Mouse (Mus musculus) kidney, embryonic 15.5 days (tissue): ENCODE results near the gene Tvp23a. TPM values are rescaled to one million over a fixed set of nuclear protein-coding genes. Genes with fewer than 3 reads are reported as not detected.

Source experiments
- ATAC-seq: fragments of 200-750 bp; cut with Nextera tagmentation; replicated peaks from 2 replicates; pipeline ENCODE4 v1.8.0; 2017; ENCODE audit warnings: moderate TSS enrichment; ENCODE audit not compliant: low FRiP score
- H3K27ac ChIP-seq: fragments of 300-500 bp; sonication (generic); 2 replicates; pipeline ENCODE4 v1.5.1; 2015; ENCODE audit warnings: mild to moderate bottlenecking, inconsistent platforms
- H3K27me3 ChIP-seq: fragments of 300-500 bp; sonication (generic); 2 replicates; pipeline ENCODE4 v1.6.1; 2015; ENCODE audit warnings: inconsistent platforms
- H3K36me3 ChIP-seq: fragments of 300-500 bp; sonication (generic); 2 replicates; pipeline ENCODE4 v1.6.1; 2015; ENCODE audit warnings: inconsistent platforms
- H3K4me1 ChIP-seq: fragments of 300-500 bp; sonication (generic); 2 replicates; pipeline ENCODE4 v1.6.1; 2015; ENCODE audit warnings: inconsistent platforms
- H3K4me2 ChIP-seq: fragments of 300-500 bp; sonication (generic); 2 replicates; pipeline ENCODE4 v1.6.1; 2015; ENCODE audit warnings: moderate library complexity, mild to moderate bottlenecking, inconsistent platforms
- H3K4me3 ChIP-seq: fragments of 300-500 bp; sonication (generic); replicated peaks from 2 replicates; pipeline ENCODE4 v1.5.1; 2015; ENCODE audit warnings: mild to moderate bottlenecking, inconsistent platforms
- H3K9ac ChIP-seq: fragments of 300-500 bp; sonication (generic); 2 replicates; pipeline ENCODE4 v1.6.1; 2015; ENCODE audit warnings: mild to moderate bottlenecking, inconsistent platforms
- H3K9me3 ChIP-seq: fragments of 300-500 bp; sonication (generic); replicated peaks from 2 replicates; pipeline ENCODE4 v1.6.1; 2016; ENCODE audit warnings: inconsistent platforms
- WGBS: fragments of 180-500 bp; shearing (Covaris S2); methylation state at CpG from one replicate; pipeline ENCODE4 v1.1.7; 2015; ENCODE audit warnings: mixed read lengths; 5-methylcytosine and 5-hydroxymethylcytosine counted together
- polyA plus RNA-seq: library from polyadenylated mRNA; unstranded; fragments of >200 nt; fragmentation: Nextera tagmentation; extraction: Ambion mirVana; gene quantifications from 2 replicates; pipeline ENCODE4 v1.2.1, GENCODE M21; 2015

Gene Tvp23a
- polyA plus RNA-seq, 1 experiment from 2014 or later = 15.8 TPM

DNA sequence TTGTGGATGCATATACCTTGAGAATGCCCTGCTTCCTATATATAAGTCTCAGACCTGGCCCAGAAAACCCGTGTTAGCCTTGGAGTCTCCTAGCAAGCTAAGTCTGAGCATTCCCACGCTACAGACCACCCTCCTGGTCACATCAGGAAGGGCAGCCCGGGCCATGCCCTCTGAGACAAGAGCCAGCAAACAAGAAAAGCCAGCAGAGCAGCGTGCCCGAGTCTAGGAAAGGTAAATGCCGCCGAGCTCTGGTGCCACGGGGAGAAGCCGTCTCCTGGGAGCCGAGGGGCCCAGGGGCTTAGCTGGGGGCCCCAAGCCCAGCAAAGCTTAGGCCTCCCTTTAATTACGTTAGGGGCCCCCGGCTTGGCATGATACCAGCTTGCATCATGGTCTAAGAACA is 61.9 kb downstream of the Tvp23a start:
- H3K36me3 ChIP-seq = no peaks in the 10 kb centered on the region
- peaks cover 6% of the 10 kb centered on the region for H3K4me1 ChIP-seq
- H3K4me3 ChIP-seq = no peak overlapping the region
- 0 out of 2 replicates have a peak, but pooled peaks cover 2% of the 10 kb centered on the region for H3K27me3 ChIP-seq
- no peak overlapping the region for H3K4me2 ChIP-seq
- WGBS = 89% methylated on average over 12 of the region's 12 CpGs
- no peak overlapping the region for H3K27ac ChIP-seq
- H3K9ac ChIP-seq = no peak overlapping the region
- ATAC-seq = no peak
- no peaks in the 10 kb centered on the region for H3K9me3 ChIP-seq

GRCm38 (mm10) chr16:10384544-10384943 is 62.6 kb downstream of the Tvp23a start:
- Histone ChIP-seq H3K27ac (no peak overlapping the region), H3K4me2 (peak overlapping the region; percentile 45), H3K4me3 (no peak overlapping the region), H3K36me3 (no peaks in the 10 kb centered on the region), H3K4me1 (peaks cover 6% of the 10 kb centered on the region), H3K27me3 (0 out of 2 replicates have a peak, but pooled peaks cover 3% of the 10 kb centered on the region), H3K9me3 (no peaks in the 10 kb centered on the region), H3K9ac (no peak overlapping the region)
- 66% methylated on average over 3 of the region's 3 CpGs for WGBS
- ATAC-seq = no peak

GRCm38 (mm10) chr16:10384060-10384497 is 63.1 kb downstream of the Tvp23a start:
- Histone ChIP-seq H3K4me3 (peak overlapping the region; percentile 24), H3K36me3 (no peaks in the 10 kb centered on the region), H3K9ac (no peak overlapping the region), H3K9me3 (no peaks in the 10 kb centered on the region), H3K4me2 (peak overlapping the region; percentile 45), H3K4me1 (peaks cover 6% of the 10 kb centered on the region), H3K27me3 (0 out of 2 replicates have a peak, but pooled peaks cover 3% of the 10 kb centered on the region), H3K27ac (0 out of 2 replicates have a peak overlapping the region, but pooled peaks have one; percentile 4)
- peak; percentile 86 for ATAC-seq
- 26% methylated on average over 8 of the region's 8 CpGs for WGBS

DNA sequence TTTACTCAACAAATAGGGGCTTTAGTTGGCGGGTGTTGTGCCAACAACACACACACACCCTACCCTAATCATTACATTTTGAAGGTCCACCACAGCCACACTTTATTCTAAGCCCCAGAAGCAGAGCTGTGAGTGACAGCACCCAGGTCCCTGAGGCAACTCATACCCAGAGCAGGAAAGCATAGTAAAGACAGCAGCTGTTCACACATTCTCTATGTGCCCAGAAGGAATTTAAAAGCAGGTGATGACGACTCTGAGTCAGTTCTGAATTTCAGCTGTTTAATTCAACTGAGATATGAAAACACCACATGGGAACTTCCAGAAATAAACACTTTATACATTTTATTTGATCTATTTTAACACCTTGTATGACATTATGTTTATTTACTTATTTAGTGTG is 67.6 kb downstream of the Tvp23a start:
- no peak overlapping the region for H3K4me3 ChIP-seq
- H3K27me3 ChIP-seq = 0 out of 2 replicates have a peak, but pooled peaks cover 3% of the 10 kb centered on the region
- H3K9me3 ChIP-seq = no peaks in the 10 kb centered on the region
- no peak overlapping the region for H3K4me2 ChIP-seq
- WGBS = 72% methylated on average over 2 of the region's 2 CpGs
- H3K9ac ChIP-seq = no peak overlapping the region
- H3K36me3 ChIP-seq = no peaks in the 10 kb centered on the region
- H3K27ac ChIP-seq = no peak overlapping the region
- peaks cover 16% of the 10 kb centered on the region for H3K4me1 ChIP-seq
- no peak for ATAC-seq

DNA sequence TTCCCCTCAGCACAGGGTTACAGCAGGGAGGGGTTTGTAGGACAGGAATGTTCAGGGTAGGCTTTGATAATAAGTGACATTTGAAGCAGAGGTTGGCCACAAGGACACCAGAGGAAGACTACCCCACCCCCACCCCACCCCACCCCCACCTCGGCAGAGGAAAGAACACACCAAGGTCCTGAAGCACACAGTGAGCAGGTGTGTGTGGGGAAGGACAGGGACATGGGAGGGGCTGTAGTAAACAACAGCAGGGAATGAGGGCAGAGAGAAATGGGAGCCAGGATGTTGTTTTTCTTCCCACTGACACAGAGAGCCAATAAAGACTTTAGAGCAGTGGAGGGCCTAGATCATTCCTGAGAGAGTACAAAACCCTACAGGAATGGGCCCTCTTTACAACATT is 69.9 kb downstream of the Tvp23a start:
- 0 out of 2 replicates have a peak, but pooled peaks cover 3% of the 10 kb centered on the region for H3K27me3 ChIP-seq
- no peak overlapping the region for H3K4me3 ChIP-seq
- no peaks in the 10 kb centered on the region for H3K36me3 ChIP-seq
- no peak for ATAC-seq
- H3K9ac ChIP-seq = no peak overlapping the region
- no peak overlapping the region for H3K27ac ChIP-seq
- WGBS = 25% methylated on average over 1 of the region's 1 CpGs
- H3K4me1 ChIP-seq = peaks cover 15% of the 10 kb centered on the region
- no peak overlapping the region for H3K4me2 ChIP-seq
- H3K9me3 ChIP-seq = no peaks in the 10 kb centered on the region

GRCm38 (mm10) chr16:10374254-10375011 is 72.7 kb downstream of the Tvp23a start:
- Histone ChIP-seq H3K36me3 (no peaks in the 10 kb centered on the region), H3K27ac (peak overlapping the region; percentile 5; the same call in 1 of the 2 replicates), H3K4me2 (peak overlapping the region; percentile 54), H3K27me3 (no peaks in the 10 kb centered on the region), H3K9me3 (no peaks in the 10 kb centered on the region), H3K4me1 (peaks cover 27% of the 10 kb centered on the region), H3K4me3 (peak overlapping the region; percentile 10; the same call in 1 of the 2 replicates), H3K9ac (no peak overlapping the region)
- WGBS = 22% methylated on average over 13 of the region's 13 CpGs
- ATAC-seq = peak; percentile 74

- Histone ChIP-seq H3K9me3 (no peaks in the 10 kb centered on the region), H3K4me1 (peaks cover 38% of the 10 kb centered on the region), H3K27me3 (no peaks in the 10 kb centered on the region), H3K4me2 (no peak overlapping the region), H3K4me3 (no peak overlapping the region), H3K9ac (no peak overlapping the region), H3K36me3 (no peaks in the 10 kb centered on the region), H3K27ac (no peak overlapping the region)
- no peak for ATAC-seq
- 68% methylated on average over 4 of the region's 4 CpGs for WGBS
Measured at GRCm38 (mm10) chr16:10372372-10372771, 74.8 kb downstream of the Tvp23a start.

Other genes starting within 250 kb of the Tvp23a start
- 18.5 and 19.6 TPM in 2 replicates for gene Emp2, start 133.4 kb downstream of the Tvp23a start, polyA plus RNA-seq
- gene Tekt5, start 51.9 kb downstream of the Tvp23a start, polyA plus RNA-seq = 0.91 and 1.1 TPM in 2 replicates
- 68.3 and 70.7 TPM in 2 replicates for gene Nubp1, start 35.4 kb downstream of the Tvp23a start, polyA plus RNA-seq
- gene Ciita, start 32.7 kb upstream of the Tvp23a start, polyA plus RNA-seq = 0.49 and 1.0 TPM in 2 replicates
- 18.4 and 18.5 TPM in 2 replicates for gene Dexi, start 95.7 kb upstream of the Tvp23a start, polyA plus RNA-seq
- gene Clec16a, start 98.0 kb upstream of the Tvp23a start, polyA plus RNA-seq = 34.7 and 35.0 TPM in 2 replicates